Mouse (Mus musculus) mouse trophoblast stem cell (cell line): ENCODE results near the gene Micall1.

ENCODE experiments used
- in situ Hi-C, 2 experiments: fragments of 300-500 bp; cut with MseI, MboI; formaldehyde crosslinking; loops; 2 replicates in 1 of 2; 3 replicates in 1 of 2; pipeline ENCODE4 v1.15.1; 2025

Micall1 gene

GRCm38 (mm10) chr15:79166712-79167111, 58.0 kb downstream of the Micall1 start:
- in situ Hi-C loops = no loop called here

- in situ Hi-C loops = no loop called here
Measured at GRCm38 (mm10) chr15:79176905-79177304, 68.2 kb downstream of the Micall1 start.

- in situ Hi-C loops = no loop called here
Measured at GRCm38 (mm10) chr15:79185213-79185612, 76.5 kb downstream of the Micall1 start.
